Mouse (Mus musculus): ENCODE measurements at regions not wholly inside any gene's neighbourhood (a gene's known extent, or its start where the extent isn't known, plus 50 kb on each side); places are given as distances from the start of the nearest gene placed in this dataset.

DNA sequence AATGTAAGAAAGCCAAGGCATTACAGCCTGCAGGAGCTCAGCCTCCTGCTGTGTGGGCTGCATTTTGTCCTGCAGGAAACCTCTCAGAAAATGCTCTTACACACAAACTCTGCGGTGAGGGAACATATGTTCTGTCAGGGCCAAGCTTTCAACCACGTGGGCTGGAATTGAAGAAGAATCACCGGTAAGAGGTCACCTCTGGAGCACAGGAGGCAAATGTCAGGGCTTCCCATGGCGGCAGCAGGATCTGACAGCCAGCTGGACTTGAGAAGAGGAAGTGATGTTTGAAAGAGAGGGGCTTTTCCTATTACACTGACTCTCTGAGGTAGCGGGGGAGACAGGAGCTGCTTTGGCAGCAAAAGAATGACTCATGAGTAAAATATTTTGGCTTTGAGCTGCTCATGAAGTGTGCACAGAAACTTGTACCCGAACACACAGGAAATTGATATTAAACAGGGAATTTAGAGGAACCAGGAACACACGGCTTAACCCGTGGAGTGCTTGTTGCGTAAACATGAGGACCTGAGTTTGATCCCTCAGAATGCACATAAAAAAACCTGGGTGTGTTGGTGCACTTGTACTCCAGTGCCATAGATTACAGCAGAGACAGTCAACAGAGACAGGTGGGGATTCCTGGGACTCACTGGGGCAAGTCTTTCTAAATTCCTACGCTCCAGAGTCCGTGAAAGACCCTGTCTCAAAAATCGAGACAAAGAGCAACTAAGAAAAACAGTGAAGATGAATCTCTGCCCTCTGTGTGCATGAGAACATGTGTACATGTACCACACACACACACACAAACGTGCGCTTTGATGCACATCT lies 848.1 kb upstream of the A1bg start:
- DNase-seq (ENCODE audit: low spot score in 2 of 2): no peak

DNA sequence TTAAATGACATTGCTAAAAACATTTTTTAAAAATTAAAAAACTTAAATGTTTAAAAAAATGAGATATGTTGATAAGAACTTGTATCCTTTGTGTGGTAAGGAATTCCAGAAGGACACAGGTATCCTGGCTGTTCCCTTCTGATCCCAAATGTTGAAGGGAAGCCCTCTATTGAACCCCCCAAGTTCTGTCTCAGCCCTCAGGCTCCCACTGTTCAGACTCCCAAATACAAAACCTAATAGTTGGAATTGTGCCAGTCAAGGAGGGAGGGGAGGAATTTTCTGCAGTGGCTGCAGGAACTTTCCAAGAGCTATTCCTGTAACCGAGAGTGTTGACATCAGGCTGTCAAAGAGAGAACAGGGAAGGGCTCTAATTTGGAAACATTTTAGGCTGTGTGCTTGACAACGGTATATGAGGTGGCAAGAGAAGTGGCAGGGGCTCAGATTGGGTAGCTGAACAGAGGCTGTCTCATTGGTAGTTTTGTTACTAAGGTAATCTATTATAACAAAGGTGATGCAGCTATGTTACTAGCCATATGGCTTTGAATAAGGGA lies 843.8 kb upstream of the A1bg start:
- no peak for DNase-seq (ENCODE audit: low spot score in 2 of 2)

DNA sequence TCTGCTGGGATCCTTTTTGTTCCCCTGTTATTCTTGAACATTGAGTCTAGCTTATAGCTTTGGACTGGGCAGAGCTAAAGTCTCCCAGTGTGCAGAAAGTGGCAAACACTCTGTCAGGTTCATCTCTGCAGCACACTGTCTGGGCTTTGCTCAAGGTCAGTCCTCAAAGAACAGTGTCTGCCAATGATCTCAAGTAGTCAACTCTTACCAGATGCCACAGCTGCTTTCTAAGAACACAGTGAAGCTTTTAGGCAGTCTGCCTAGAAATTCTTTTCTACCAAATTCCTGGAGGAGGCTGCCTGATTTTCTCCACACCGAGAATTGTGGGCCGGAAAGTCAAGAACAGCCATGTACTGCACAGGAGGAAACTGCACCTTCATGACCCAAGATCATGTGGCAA lies 831.0 kb upstream of the A1bg start:
- DNase-seq (ENCODE audit: low spot score in 2 of 2): no peak

GRCm38 (mm10) chr15:61723696-61724095 lies 800.9 kb upstream of the A1bg start:
- no peak for DNase-seq (ENCODE audit: low spot score in 2 of 2)

DNA sequence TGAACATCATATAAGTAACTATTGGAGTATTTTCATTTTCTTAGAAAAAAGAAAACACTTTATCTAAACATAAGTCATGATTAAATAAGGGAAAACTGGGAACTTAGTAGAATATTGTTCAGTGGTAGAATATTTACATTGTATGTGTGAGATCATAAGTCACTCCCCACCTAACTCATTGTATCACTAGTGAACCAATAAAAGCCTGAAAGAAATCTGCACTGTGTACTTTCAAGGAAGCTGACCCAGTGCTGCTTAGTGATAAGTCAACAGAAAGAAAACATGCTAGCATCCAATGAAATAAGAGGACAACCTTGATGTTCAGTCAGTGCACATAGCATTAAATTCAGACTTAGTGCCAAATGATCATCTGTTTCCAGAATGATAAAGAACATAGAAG lies 795.7 kb upstream of the A1bg start:
- DNase-seq (ENCODE audit: low spot score in 2 of 2): no peak

GRCm38 (mm10) chr15:61717216-61717615 lies 794.4 kb upstream of the A1bg start:
- no peak for DNase-seq (ENCODE audit: low spot score in 2 of 2)

- DNase-seq (ENCODE audit: low spot score in 2 of 2): no peak
Observed at GRCm38 (mm10) chr15:61713953-61714352, 791.1 kb upstream of the A1bg start.

DNA sequence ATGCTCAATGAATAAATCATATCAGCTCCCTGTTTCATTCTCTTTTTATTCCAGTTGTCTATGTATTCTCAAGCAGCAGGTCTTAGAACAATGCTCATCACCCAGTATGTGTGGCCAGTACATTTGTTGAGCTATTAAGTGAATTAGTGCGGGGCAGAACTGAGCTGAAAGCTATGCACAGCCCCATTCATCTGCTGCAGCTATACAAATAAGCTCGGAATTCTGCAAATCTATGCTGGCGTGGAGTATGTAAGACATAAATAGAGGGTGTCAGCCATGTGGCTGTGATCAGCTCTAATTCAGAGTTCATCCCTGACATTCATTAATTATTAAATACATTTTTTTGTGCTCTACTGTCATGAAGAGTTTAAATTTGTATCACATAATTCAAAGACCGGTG lies 786.1 kb upstream of the A1bg start:
- DNase-seq (ENCODE audit: low spot score in 2 of 2): no peak

- peak in 1 of 2 experiments; percentile 7 for DNase-seq (ENCODE audit: low spot score in 2 of 2)
Observed at GRCm38 (mm10) chr15:61707952-61708351, 785.1 kb upstream of the A1bg start.

DNA sequence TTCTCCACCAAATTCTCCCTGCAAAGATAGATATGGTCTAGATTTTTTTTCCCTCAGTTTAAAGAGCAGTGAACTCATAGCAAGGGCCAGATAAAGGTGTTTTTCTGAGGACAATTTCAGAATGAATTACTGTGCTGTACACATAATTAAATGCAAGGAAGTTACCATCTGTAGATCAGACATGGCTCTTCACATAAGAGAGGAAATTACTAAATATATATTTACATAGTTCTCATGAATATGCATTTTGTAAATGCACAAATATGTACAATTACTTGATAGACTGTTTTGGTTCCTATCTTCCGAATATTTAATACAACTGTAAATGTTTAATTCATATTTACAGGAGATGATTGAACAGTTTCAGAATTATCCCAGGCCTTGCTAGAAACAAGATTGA lies 769.9 kb upstream of the A1bg start:
- DNase-seq (ENCODE audit: low spot score in 2 of 2): no peak

GRCm38 (mm10) chr15:61690425-61690824 lies 767.6 kb upstream of the A1bg start:
- DNase-seq (ENCODE audit: low spot score in 2 of 2): peak; percentile 7 to 44

GRCm38 (mm10) chr15:61689776-61690397 lies 767.1 kb upstream of the A1bg start:
- no peak for DNase-seq (ENCODE audit: low spot score in 2 of 2)

GRCm38 (mm10) chr15:61682968-61683367 lies 760.2 kb upstream of the A1bg start:
- DNase-seq (ENCODE audit: low spot score in 2 of 2): no peak

GRCm38 (mm10) chr15:61670556-61670955 lies 747.7 kb upstream of the A1bg start:
- DNase-seq (ENCODE audit: low spot score in 2 of 2): no peak

GRCm38 (mm10) chr15:61660581-61660980 lies 737.8 kb upstream of the A1bg start:
- DNase-seq (ENCODE audit: low spot score in 2 of 2): peak in 1 of 2 experiments; percentile 4

DNA sequence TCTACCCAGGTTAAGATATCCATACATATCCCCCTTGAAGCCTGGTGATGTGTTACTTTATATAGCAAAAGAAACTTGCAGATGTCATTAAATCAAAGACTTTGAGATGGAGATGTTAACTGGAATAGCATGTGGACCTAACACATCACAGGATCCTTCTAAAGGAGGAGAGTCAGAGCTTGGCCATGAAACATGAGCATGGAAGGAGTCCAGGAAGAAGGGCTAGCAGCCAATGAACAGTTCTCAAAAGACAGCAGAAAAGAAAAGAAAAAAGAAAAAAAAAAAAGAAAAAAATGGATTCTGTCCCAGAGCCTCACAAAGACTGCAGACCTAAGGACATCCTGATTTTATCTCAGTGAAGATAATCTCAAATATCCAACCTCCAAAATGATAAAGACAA lies 734.1 kb upstream of the A1bg start:
- DNase-seq (ENCODE audit: low spot score in 2 of 2): no peak

- no peak for DNase-seq (ENCODE audit: low spot score in 2 of 2)
Observed at GRCm38 (mm10) chr15:61654846-61655245, 732.0 kb upstream of the A1bg start.

- DNase-seq (ENCODE audit: low spot score in 2 of 2): no peak
Observed at GRCm38 (mm10) chr15:61653853-61654252, 731.0 kb upstream of the A1bg start.

- no peak for DNase-seq (ENCODE audit: low spot score in 2 of 2)
Observed at GRCm38 (mm10) chr15:61618638-61619500, 696.1 kb upstream of the A1bg start.

DNA sequence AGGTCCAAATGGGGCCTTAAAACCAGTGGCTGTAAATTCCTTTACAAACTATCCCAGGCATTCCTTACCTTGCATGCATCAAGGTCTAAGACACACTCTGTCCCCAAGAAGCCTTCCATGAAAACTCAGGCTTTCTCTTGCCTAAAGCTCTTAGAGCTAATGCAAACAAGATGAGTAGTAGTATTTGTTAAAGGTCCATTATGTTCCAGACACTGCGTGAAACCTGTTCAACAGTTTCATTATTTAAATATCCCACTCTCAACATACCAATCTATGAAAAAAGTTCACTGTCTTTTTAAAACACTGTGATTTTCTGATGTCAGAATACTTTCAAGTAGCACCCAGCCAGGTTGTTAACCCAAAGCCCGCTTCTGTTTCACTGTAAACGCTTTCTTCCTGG lies 687.9 kb upstream of the A1bg start:
- no peak for DNase-seq (ENCODE audit: low spot score in 2 of 2)

DNA sequence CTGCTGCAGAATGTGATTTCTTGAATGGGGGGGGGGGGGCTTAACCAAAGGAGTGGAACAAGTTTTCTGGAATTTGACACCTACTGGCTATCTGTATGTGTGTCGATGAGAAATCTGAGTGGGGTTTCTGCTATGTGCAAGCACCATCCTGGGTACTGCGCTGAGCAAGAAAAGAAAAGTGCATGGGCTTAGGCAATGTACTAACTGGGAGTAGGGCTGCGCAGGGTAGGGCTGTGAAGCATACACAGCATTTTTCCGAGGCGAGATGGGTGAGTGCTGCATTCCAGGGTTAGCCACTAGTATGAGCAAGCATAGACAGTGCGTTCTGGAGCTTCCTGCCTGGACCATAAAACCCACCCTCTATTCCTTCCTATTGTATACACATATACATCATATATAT lies 686.8 kb upstream of the A1bg start:
- no peak for DNase-seq (ENCODE audit: low spot score in 2 of 2)

DNA sequence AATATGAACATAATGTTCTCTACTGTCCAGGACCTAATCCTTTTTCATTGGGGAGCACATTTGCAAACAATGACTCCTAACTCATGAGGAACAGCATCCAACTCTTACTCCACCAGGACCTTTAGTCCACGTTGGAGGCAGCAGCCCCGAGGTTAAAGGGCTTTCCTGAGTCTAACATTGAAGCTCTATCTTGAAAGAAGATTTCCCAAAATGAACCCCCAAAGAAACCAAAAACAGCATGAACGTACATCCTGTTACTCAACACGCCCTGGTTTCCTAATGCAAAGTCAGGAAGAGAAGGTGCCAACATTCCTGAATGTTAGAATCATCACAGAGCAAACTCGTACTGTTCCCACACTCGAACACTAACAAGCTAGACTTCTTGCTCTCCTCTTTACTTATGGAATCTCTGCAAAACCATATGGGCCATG lies 685.5 kb upstream of the A1bg start:
- DNase-seq (ENCODE audit: low spot score in 2 of 2): no peak
